Mouse (Mus musculus) heart, adult 2 months (tissue): ENCODE data around the gene Prss43.

Experiments used
- CTCF ChIP-seq: fragments of 200-600 bp; IDR thresholded peaks from 2 replicates; pipeline ENCODE4 v1.8.1; 2022; ENCODE audit warnings: antibody characterized with exemption, mild to moderate bottlenecking, moderate library complexity
- EP300 ChIP-seq: fragments of 200-500 bp; IDR thresholded peaks from 2 replicates; pipeline ENCODE4 v1.6.1; 2011; ENCODE audit warnings: low read depth, low read length, control low read depth; ENCODE audit not compliant: insufficient read depth
- POLR2A ChIP-seq: fragments of 200-500 bp; IDR thresholded peaks from 2 replicates; pipeline ENCODE4 v1.6.1; 2011; ENCODE audit warnings: mild to moderate bottlenecking, low read depth, low read length, control low read depth; ENCODE audit not compliant: insufficient read depth

- TF ChIP-seq CTCF (no peak), EP300 (no peak), POLR2A (no peak)
These were observed 5.1 kb upstream of the Prss43 start for GRCm38 (mm10) chr9:110821436-110821835.
